Mouse (Mus musculus) c-Kit-negative CD71-positive TER-119-positive erythroid progenitor cells, embryonic 14.5 days (primary cell): ENCODE data around the gene Spint5.

Experiments
- DNase-seq: peaks from one replicate; pipeline ENCODE4 v3.0.0-alpha.2; 2013; ENCODE audit warnings: low read depth, low spot score

Spint5 gene

GRCm38 (mm10) chr2:164737377-164738090 is 22.4 kb downstream of the Spint5 start:
- DNase-seq, result no peak

GRCm38 (mm10) chr2:164739876-164740275 is 24.8 kb downstream of the Spint5 start:
- no peak for DNase-seq

- no peak for DNase-seq
Measured at GRCm38 (mm10) chr2:164744987-164745386, 29.9 kb downstream of the Spint5 start.

GRCm38 (mm10) chr2:164745843-164746479 is 30.9 kb downstream of the Spint5 start, which contains the start of the genes Wfdc3 and Dnttip1:
Gene Wfdc3 (minus strand): TSS chr2:164745931.
Gene Dnttip1 (plus strand): TSS chr2:164745983.
- DNase-seq, result peak; percentile 87

- no peak for DNase-seq
Measured at GRCm38 (mm10) chr2:164746693-164747092, 31.6 kb downstream of the Spint5 start.

- no peak for DNase-seq
Measured at GRCm38 (mm10) chr2:164748191-164748590, 33.1 kb downstream of the Spint5 start.

- no peak for DNase-seq
Measured at GRCm38 (mm10) chr2:164748991-164749390, 33.9 kb downstream of the Spint5 start.

GRCm38 (mm10) chr2:164752454-164752853 is 37.3 kb downstream of the Spint5 start:
- no peak for DNase-seq

- no peak for DNase-seq
Measured at GRCm38 (mm10) chr2:164754105-164754504, 39.0 kb downstream of the Spint5 start.

GRCm38 (mm10) chr2:164754800-164755199 is 39.7 kb downstream of the Spint5 start:
- DNase-seq, result no peak

- DNase-seq, result no peak
Measured at GRCm38 (mm10) chr2:164757841-164758240, 42.7 kb downstream of the Spint5 start.

- peak; percentile 67 for DNase-seq
Measured at GRCm38 (mm10) chr2:164758692-164759091, 43.6 kb downstream of the Spint5 start.

GRCm38 (mm10) chr2:164760059-164760833 is 45.1 kb downstream of the Spint5 start:
- DNase-seq, result peak; percentile 78

- DNase-seq, result peak; percentile 70
Measured at GRCm38 (mm10) chr2:164761502-164761901, 46.4 kb downstream of the Spint5 start.

GRCm38 (mm10) chr2:164761971-164762370 is 46.9 kb downstream of the Spint5 start:
- no peak for DNase-seq

- DNase-seq, result no peak
Measured at GRCm38 (mm10) chr2:164762593-164762992, 47.5 kb downstream of the Spint5 start.

- DNase-seq, result no peak
Measured at GRCm38 (mm10) chr2:164765841-164766240, 50.7 kb downstream of the Spint5 start.
